Mouse (Mus musculus): ENCODE data around the gene Itk. TPM values are rescaled to one million over a fixed set of nuclear protein-coding genes. Genes with fewer than 3 reads are reported as not detected.

Itk gene
- polyA plus RNA-seq, 1 experiment from 2014 or later: not detected

DNA sequence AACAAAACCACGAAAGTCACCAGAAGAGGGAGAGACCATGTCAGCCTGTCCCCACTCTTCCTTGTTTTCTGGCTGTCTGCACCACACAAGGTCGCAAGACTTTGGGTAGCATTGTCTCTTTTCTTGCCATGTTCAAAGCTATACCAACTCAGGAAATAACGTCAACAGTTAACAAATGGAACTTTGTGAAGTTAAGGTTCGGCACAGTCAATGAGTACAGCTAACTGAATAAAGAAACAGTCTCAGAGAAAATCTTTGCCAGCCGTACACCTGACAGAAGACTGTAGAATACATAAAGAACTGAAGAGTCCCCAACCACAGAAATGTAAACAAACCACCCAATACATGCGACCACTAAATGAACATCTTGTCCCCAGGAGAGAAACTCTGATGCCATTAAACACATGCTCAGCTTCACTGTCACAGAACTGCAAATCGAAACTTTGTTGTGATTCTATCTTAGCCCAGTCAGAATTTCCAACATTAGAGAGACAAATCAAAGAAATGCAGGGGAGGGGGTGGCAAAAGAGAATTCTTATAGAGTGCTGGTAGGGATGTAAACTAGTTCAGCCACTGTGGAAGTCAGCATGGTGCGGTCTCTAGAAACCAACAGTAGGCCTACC lies 16.9 kb downstream of the Itk start:
- Histone ChIP-seq H3K9me3 (ENCODE audit: control insufficient read depth, low read length) (no peaks in the 10 kb centered on the region), H3K36me3 (ENCODE audit: control insufficient read depth, insufficient read depth, low read length) (no peaks in the 10 kb centered on the region), H3K4me1 (replicated peaks; ENCODE audit: control insufficient read depth, insufficient read depth, low read length) (no peaks in the 10 kb centered on the region), H3K4me2 (replicated peaks; ENCODE audit: low read depth, low read length) (no peak overlapping the region), H3K9ac (ENCODE audit: low read depth, low read length) (no peak overlapping the region), H3K27me3 (ENCODE audit: control insufficient read depth, insufficient read depth, low read length) (no peaks in the 10 kb centered on the region), H3K4me3 (ENCODE audit: low read depth, low read length) (no peak overlapping the region), H3K27ac (ENCODE audit: low read depth, low read length) (no peak overlapping the region)
- ATAC-seq (ENCODE audit: low FRiP score) (no peak), DNase-seq (ENCODE audit: low spot score) (no peak)
- 89% methylated on average over 8 of the region's 8 CpGs for WGBS

- H3K4me1 ChIP-seq (replicated peaks; ENCODE audit: control insufficient read depth, insufficient read depth, low read length): no peaks in the 10 kb centered on the region
- WGBS: 91% methylated on average over 8 of the region's 8 CpGs
- H3K36me3 ChIP-seq (ENCODE audit: control insufficient read depth, insufficient read depth, low read length): no peaks in the 10 kb centered on the region
- no peak overlapping the region for H3K9ac ChIP-seq (ENCODE audit: low read depth, low read length)
- DNase-seq (ENCODE audit: low spot score): no peak
- no peaks in the 10 kb centered on the region for H3K27me3 ChIP-seq (ENCODE audit: control insufficient read depth, insufficient read depth, low read length)
- no peak overlapping the region for H3K4me2 ChIP-seq (replicated peaks; ENCODE audit: low read depth, low read length)
- ATAC-seq (ENCODE audit: low FRiP score): no peak
- no peaks in the 10 kb centered on the region for H3K9me3 ChIP-seq (ENCODE audit: control insufficient read depth, low read length)
- H3K27ac ChIP-seq (ENCODE audit: low read depth, low read length): no peak overlapping the region
- no peak overlapping the region for H3K4me3 ChIP-seq (ENCODE audit: low read depth, low read length)
Measured at GRCm38 (mm10) chr11:46371250-46371649, 18.1 kb downstream of the Itk start.

GRCm38 (mm10) chr11:46370457-46370856 lies 18.9 kb downstream of the Itk start:
- Histone ChIP-seq H3K9me3 (ENCODE audit: control insufficient read depth, low read length) (no peaks in the 10 kb centered on the region), H3K27ac (ENCODE audit: low read depth, low read length) (no peak overlapping the region), H3K4me3 (ENCODE audit: low read depth, low read length) (no peak overlapping the region), H3K4me2 (replicated peaks; ENCODE audit: low read depth, low read length) (no peak overlapping the region), H3K4me1 (replicated peaks; ENCODE audit: control insufficient read depth, insufficient read depth, low read length) (no peaks in the 10 kb centered on the region), H3K9ac (ENCODE audit: low read depth, low read length) (no peak overlapping the region), H3K36me3 (ENCODE audit: control insufficient read depth, insufficient read depth, low read length) (no peaks in the 10 kb centered on the region), H3K27me3 (ENCODE audit: control insufficient read depth, insufficient read depth, low read length) (no peaks in the 10 kb centered on the region)
- 87% methylated on average over 4 of the region's 4 CpGs for WGBS
- DNase-seq (ENCODE audit: low spot score) (no peak), ATAC-seq (ENCODE audit: low FRiP score) (no peak)

GRCm38 (mm10) chr11:46366357-46366756 lies 23.0 kb downstream of the Itk start:
- H3K4me2 ChIP-seq (replicated peaks; ENCODE audit: low read depth, low read length): no peak overlapping the region
- H3K27ac ChIP-seq (ENCODE audit: low read depth, low read length): no peak overlapping the region
- no peaks in the 10 kb centered on the region for H3K4me1 ChIP-seq (replicated peaks; ENCODE audit: control insufficient read depth, insufficient read depth, low read length)
- no peaks in the 10 kb centered on the region for H3K27me3 ChIP-seq (ENCODE audit: control insufficient read depth, insufficient read depth, low read length)
- no peak overlapping the region for H3K4me3 ChIP-seq (ENCODE audit: low read depth, low read length)
- H3K36me3 ChIP-seq (ENCODE audit: control insufficient read depth, insufficient read depth, low read length): no peaks in the 10 kb centered on the region
- WGBS: 77% methylated on average over 3 of the region's 3 CpGs
- no peak overlapping the region for H3K9ac ChIP-seq (ENCODE audit: low read depth, low read length)
- DNase-seq (ENCODE audit: low spot score) (no peak), ATAC-seq (ENCODE audit: low FRiP score) (no peak)
- H3K9me3 ChIP-seq (ENCODE audit: control insufficient read depth, low read length): no peaks in the 10 kb centered on the region

DNA sequence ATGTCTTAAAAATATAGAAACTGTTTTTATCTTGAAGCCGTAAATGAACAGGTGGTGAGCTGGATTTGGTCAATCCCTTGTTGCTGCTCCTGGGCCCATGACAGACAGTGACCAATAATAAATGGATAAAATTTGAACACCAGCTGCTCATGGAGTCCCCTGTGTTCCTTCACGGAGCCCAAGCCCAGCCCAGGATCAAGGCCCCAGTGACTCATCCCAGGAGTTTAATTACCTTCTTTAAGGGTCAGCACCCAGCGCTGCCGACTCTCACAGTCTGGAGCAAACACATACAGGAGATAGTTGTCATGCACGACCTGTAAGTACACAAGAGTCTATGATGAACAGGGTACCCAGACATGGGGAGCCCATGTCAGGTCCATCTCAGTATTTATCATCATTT lies 23.6 kb downstream of the Itk start:
- H3K4me1 ChIP-seq (replicated peaks; ENCODE audit: control insufficient read depth, insufficient read depth, low read length): no peaks in the 10 kb centered on the region
- H3K27me3 ChIP-seq (ENCODE audit: control insufficient read depth, insufficient read depth, low read length): no peaks in the 10 kb centered on the region
- H3K4me2 ChIP-seq (replicated peaks; ENCODE audit: low read depth, low read length): no peak overlapping the region
- no peak overlapping the region for H3K27ac ChIP-seq (ENCODE audit: low read depth, low read length)
- no peak for ATAC-seq (ENCODE audit: low FRiP score)
- no peak overlapping the region for H3K4me3 ChIP-seq (ENCODE audit: low read depth, low read length)
- H3K9ac ChIP-seq (ENCODE audit: low read depth, low read length): no peak overlapping the region
- H3K36me3 ChIP-seq (ENCODE audit: control insufficient read depth, insufficient read depth, low read length): no peaks in the 10 kb centered on the region
- H3K9me3 ChIP-seq (ENCODE audit: control insufficient read depth, low read length): no peaks in the 10 kb centered on the region
- WGBS: 96% methylated on average over 5 of the region's 5 CpGs
- DNase-seq (ENCODE audit: low spot score): no peak

- no peak overlapping the region for H3K27ac ChIP-seq (ENCODE audit: low read depth, low read length)
- DNase-seq (ENCODE audit: low spot score) (no peak), ATAC-seq (ENCODE audit: low FRiP score) (no peak)
- no peak overlapping the region for H3K9ac ChIP-seq (ENCODE audit: low read depth, low read length)
- 93% methylated on average over 9 of the region's 9 CpGs for WGBS
- H3K36me3 ChIP-seq (ENCODE audit: control insufficient read depth, insufficient read depth, low read length): no peaks in the 10 kb centered on the region
- no peaks in the 10 kb centered on the region for H3K4me1 ChIP-seq (replicated peaks; ENCODE audit: control insufficient read depth, insufficient read depth, low read length)
- no peaks in the 10 kb centered on the region for H3K27me3 ChIP-seq (ENCODE audit: control insufficient read depth, insufficient read depth, low read length)
- no peak overlapping the region for H3K4me2 ChIP-seq (replicated peaks; ENCODE audit: low read depth, low read length)
- no peak overlapping the region for H3K4me3 ChIP-seq (ENCODE audit: low read depth, low read length)
- no peaks in the 10 kb centered on the region for H3K9me3 ChIP-seq (ENCODE audit: control insufficient read depth, low read length)
Measured at GRCm38 (mm10) chr11:46363864-46364263, 25.5 kb downstream of the Itk start.

- H3K27ac ChIP-seq (ENCODE audit: low read depth, low read length): no peak overlapping the region
- WGBS: 92% methylated on average over 18 of the region's 18 CpGs
- no peaks in the 10 kb centered on the region for H3K9me3 ChIP-seq (ENCODE audit: control insufficient read depth, low read length)
- no peak overlapping the region for H3K4me2 ChIP-seq (replicated peaks; ENCODE audit: low read depth, low read length)
- no peak overlapping the region for H3K4me3 ChIP-seq (ENCODE audit: low read depth, low read length)
- no peak for DNase-seq (ENCODE audit: low spot score)
- no peaks in the 10 kb centered on the region for H3K36me3 ChIP-seq (ENCODE audit: control insufficient read depth, insufficient read depth, low read length)
- no peak overlapping the region for H3K9ac ChIP-seq (ENCODE audit: low read depth, low read length)
- H3K4me1 ChIP-seq (replicated peaks; ENCODE audit: control insufficient read depth, insufficient read depth, low read length): no peaks in the 10 kb centered on the region
- ATAC-seq (ENCODE audit: low FRiP score): no peak
- no peaks in the 10 kb centered on the region for H3K27me3 ChIP-seq (ENCODE audit: control insufficient read depth, insufficient read depth, low read length)
Measured at GRCm38 (mm10) chr11:46362061-46363022, 27.0 kb downstream of the Itk start.

DNA sequence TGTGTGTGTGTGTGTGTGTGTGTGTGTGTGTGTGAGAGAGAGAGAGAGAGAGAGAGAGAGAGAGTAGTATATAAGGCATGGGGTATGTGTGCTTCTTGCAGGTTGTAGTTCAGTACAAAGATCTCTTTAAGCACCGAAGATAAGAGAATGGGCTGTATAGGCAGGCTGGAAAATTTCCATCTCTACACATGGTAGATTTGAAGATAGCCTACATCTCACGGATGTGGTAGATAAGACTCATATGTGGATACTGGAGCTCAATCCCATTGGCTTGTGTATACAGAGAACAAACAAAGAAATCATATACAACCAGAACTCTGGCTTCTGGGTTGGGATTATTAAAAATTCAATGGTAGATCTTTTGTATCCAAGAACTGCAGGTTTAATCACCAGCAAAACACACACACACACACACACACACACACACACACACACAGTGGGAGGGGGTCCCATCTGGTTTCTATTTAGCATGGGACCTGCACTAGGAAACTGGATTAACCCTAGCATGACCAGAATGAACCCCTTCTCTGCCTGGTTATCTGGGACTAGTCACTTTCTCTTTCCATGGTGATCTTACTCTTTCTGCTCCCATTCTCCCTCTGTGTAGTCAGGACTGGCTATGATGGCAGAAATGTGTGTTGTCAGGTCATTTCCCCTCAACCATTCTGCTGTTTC lies 28.2 kb downstream of the Itk start:
- no peaks in the 10 kb centered on the region for H3K9me3 ChIP-seq (ENCODE audit: control insufficient read depth, low read length)
- peak; percentile 30 for DNase-seq (ENCODE audit: low spot score)
- no peak overlapping the region for H3K27ac ChIP-seq (ENCODE audit: low read depth, low read length)
- H3K4me3 ChIP-seq (ENCODE audit: low read depth, low read length): no peak overlapping the region
- H3K4me1 ChIP-seq (replicated peaks; ENCODE audit: control insufficient read depth, insufficient read depth, low read length): no peaks in the 10 kb centered on the region
- no peaks in the 10 kb centered on the region for H3K36me3 ChIP-seq (ENCODE audit: control insufficient read depth, insufficient read depth, low read length)
- H3K9ac ChIP-seq (ENCODE audit: low read depth, low read length): no peak overlapping the region
- H3K4me2 ChIP-seq (replicated peaks; ENCODE audit: low read depth, low read length): no peak overlapping the region
- H3K27me3 ChIP-seq (ENCODE audit: control insufficient read depth, insufficient read depth, low read length): no peaks in the 10 kb centered on the region
- no peak for ATAC-seq (ENCODE audit: low FRiP score)
- 83% methylated on average over 2 of the region's 2 CpGs for WGBS

Data from hindbrain, embryonic 11.5 days (tissue).